ENCODE assay signal across 32 mouse cellular contexts in genomic region chr1:3094375-3094774, GRCm38 (mm10).
"Had no signal": no experiment of that assay in that cellular context is flagged by ENCODE, and none has a peak within 500 bp of the region (broad histone marks: within the 10 kb centered on the region; RNA-seq: fewer than 3 reads in every experiment).

No protein-coding gene starts in this region.

- H3K27me3 ChIP-seq: limb, embryonic 12.5 days; limb, embryonic 13.5 days; limb, embryonic 15.5 days; liver, embryonic 12.5 days; liver, embryonic 13.5 days; liver, embryonic 15.5 days; lung, embryonic 15.5 days; megakaryocyte, embryonic 14.5 days; midbrain, embryonic 12.5 days; midbrain, embryonic 13.5 days; midbrain, embryonic 15.5 days; neural tube, embryonic 12.5 days; neural tube, embryonic 13.5 days had no signal

- ATAC-seq: liver, embryonic 12.5 days; liver, postnatal 0 days; lung, postnatal 0 days; midbrain, embryonic 13.5 days; midbrain, embryonic 15.5 days; midbrain, embryonic 16.5 days had no signal

- H3K4me3 ChIP-seq: limb, embryonic 10.5 days; limb, embryonic 12.5 days; limb, embryonic 13.5 days; limb, embryonic 15.5 days; liver, embryonic 12.5 days; liver, embryonic 13.5 days; liver, embryonic 15.5 days; lung, embryonic 15.5 days; megakaryocyte, embryonic 14.5 days; midbrain, embryonic 10.5 days; midbrain, embryonic 12.5 days; midbrain, embryonic 13.5 days; midbrain, embryonic 15.5 days; myocyte; neural tube, embryonic 12.5 days; neural tube, embryonic 13.5 days had no signal

- H3K9me3 ChIP-seq: limb, embryonic 10.5 days; limb, embryonic 12.5 days; limb, embryonic 13.5 days; limb, embryonic 15.5 days; liver, embryonic 12.5 days; liver, embryonic 13.5 days; liver, embryonic 15.5 days; lung, embryonic 15.5 days; megakaryocyte, embryonic 14.5 days; midbrain, embryonic 10.5 days; midbrain, embryonic 12.5 days; midbrain, embryonic 13.5 days; midbrain, embryonic 15.5 days; neural tube, embryonic 12.5 days; neural tube, embryonic 13.5 days had no signal

- H3K4me2 ChIP-seq: limb, embryonic 12.5 days; limb, embryonic 13.5 days; limb, embryonic 15.5 days; liver, embryonic 11.5 days; liver, embryonic 12.5 days; liver, embryonic 13.5 days; liver, embryonic 15.5 days; lung, embryonic 14.5 days; lung, embryonic 15.5 days; midbrain, embryonic 11.5 days; midbrain, embryonic 12.5 days; midbrain, embryonic 13.5 days; midbrain, embryonic 15.5 days; neural tube, embryonic 12.5 days; neural tube, embryonic 13.5 days had no signal

- H3K36me3 ChIP-seq: limb, embryonic 10.5 days; limb, embryonic 12.5 days; limb, embryonic 13.5 days; limb, embryonic 15.5 days; liver, embryonic 12.5 days; liver, embryonic 13.5 days; liver, embryonic 15.5 days; lung, embryonic 15.5 days; midbrain, embryonic 10.5 days; midbrain, embryonic 12.5 days; midbrain, embryonic 13.5 days; midbrain, embryonic 15.5 days; neural tube, embryonic 12.5 days; neural tube, embryonic 13.5 days had no signal

- H3K9ac ChIP-seq: limb, embryonic 12.5 days; limb, embryonic 13.5 days; limb, embryonic 15.5 days; liver, embryonic 12.5 days; liver, embryonic 13.5 days; liver, embryonic 14.5 days; liver, embryonic 15.5 days; liver, postnatal 0 days; lung, embryonic 14.5 days; lung, embryonic 15.5 days; midbrain, embryonic 12.5 days; midbrain, embryonic 13.5 days; midbrain, embryonic 15.5 days; neural tube, embryonic 12.5 days; neural tube, embryonic 13.5 days had no signal

- DNase-seq: left cerebral cortex, postnatal 4 days; liver; liver, embryonic 13.5 days; liver, postnatal 0 days; lung, adult 18-20 months; lung, adult 2 months; lung, embryonic 14.5 days; lung, postnatal 10 days; lung, postnatal 14 days; lung, postnatal 36 days; lung, postnatal 4 days had no signal

- H3K27ac ChIP-seq: limb, embryonic 10.5 days; limb, embryonic 12.5 days; limb, embryonic 13.5 days; limb, embryonic 15.5 days; liver, embryonic 12.5 days; liver, embryonic 13.5 days; liver, embryonic 14.5 days; liver, embryonic 15.5 days; lung, embryonic 15.5 days; macrophage; midbrain, embryonic 10.5 days; midbrain, embryonic 12.5 days; midbrain, embryonic 13.5 days; midbrain, embryonic 15.5 days; neural tube, embryonic 12.5 days; neural tube, embryonic 13.5 days had no signal

- H3K4me1 ChIP-seq: limb, embryonic 10.5 days; limb, embryonic 12.5 days; limb, embryonic 13.5 days; limb, embryonic 15.5 days; liver, embryonic 12.5 days; liver, embryonic 13.5 days; liver, embryonic 15.5 days; lung, embryonic 15.5 days; megakaryocyte, embryonic 14.5 days; midbrain, embryonic 10.5 days; midbrain, embryonic 12.5 days; midbrain, embryonic 13.5 days; midbrain, embryonic 15.5 days; neural tube, embryonic 12.5 days; neural tube, embryonic 13.5 days had no signal
